ENCODE assay signal across 8 mouse cellular contexts in genomic region chr5:109866337-109867126, GRCm38 (mm10). TPM values are rescaled to one million over a fixed set of nuclear protein-coding genes. Genes with fewer than 3 reads are reported as not detected.
DNase-seq lines count a peak whose midpoint lies in the region; ATAC-seq and TF ChIP-seq lines count a peak whose summit lies in the region.

No protein-coding gene starts in this region.

- peak overlapping the region; percentile 60 for H3K27ac ChIP-seq in ES-Bruce4 (ENCODE audit: insufficient read depth, low read length)
- H3K27ac ChIP-seq in forebrain, embryonic 13.5 days, result peak overlapping the region; percentile 57
- peak overlapping the region; percentile 64 for H3K27ac ChIP-seq in liver, postnatal 0 days (ENCODE audit: low read depth)
- peak overlapping the region; percentile 66 for H3K27ac ChIP-seq in neural tube, embryonic 14.5 days (ENCODE audit: low read depth, low read length)

- H3K4me1 ChIP-seq in ES-Bruce4 (ENCODE audit: control insufficient read depth, insufficient read depth, low read length), result peaks cover 1% of the 10 kb centered on the region
- peaks cover 8% of the 10 kb centered on the region for H3K4me1 ChIP-seq in forebrain, embryonic 13.5 days
- peaks cover 12% of the 10 kb centered on the region for H3K4me1 ChIP-seq in liver, postnatal 0 days (ENCODE audit: insufficient read depth)
- no peaks in the 10 kb centered on the region; the same call in 1 of the 2 replicates for H3K4me1 ChIP-seq in neural tube, embryonic 14.5 days (ENCODE audit: control insufficient read depth, insufficient read depth, low read length)

- peak; percentile 97 for ATAC-seq in cerebellum, adult (ENCODE audit: insufficient number of reproducible peaks, low FRiP score, low TSS enrichment)
- peak; percentile 100 for ATAC-seq in forebrain, embryonic 13.5 days
- peak; percentile 100 for ATAC-seq in liver, postnatal 0 days
- peak; percentile 100 for ATAC-seq in neural tube, embryonic 14.5 days (ENCODE audit: low read depth)

- TF ChIP-seq POLR2A in ES-Bruce4 (IDR thresholded peaks at IDR 0.05; ENCODE audit: insufficient read depth, low read length), result peak; percentile 57

- intact Hi-C loops in heart, postnatal 10 days (cut with DNase I), result loop anchor here (5.0 to 10.0 kb wide), 2 partner anchors 191 to 312 kb away; partner anchors contain the start of gene Crlf2

- H3K9ac ChIP-seq in ES-Bruce4 (ENCODE audit: low read depth, poor library complexity, severe bottlenecking), result peak overlapping the region; percentile 45; the same call in 1 of the 2 replicates
- peak overlapping the region; percentile 80 for H3K9ac ChIP-seq in forebrain, embryonic 13.5 days
- peak overlapping the region; percentile 71 for H3K9ac ChIP-seq in liver, postnatal 0 days (replicated peaks)
- peak overlapping the region; percentile 62 for H3K9ac ChIP-seq in neural tube, embryonic 14.5 days (replicated peaks; ENCODE audit: low read depth, low read length)

- DNase-seq in heart, postnatal 10 days, result peak; percentile 89 to 91
- DNase-seq in large intestine, adult 2 months (ENCODE audit: low read depth, low spot score), result peak; percentile 85
- peak; percentile 89 for DNase-seq in liver, postnatal 0 days
- peak; percentile 82 for DNase-seq in testis, postnatal 10 days (ENCODE audit: low spot score)

- H3K4me3 ChIP-seq in ES-Bruce4 (ENCODE audit: low read depth, low read length), result peak overlapping the region; percentile 89
- H3K4me3 ChIP-seq in forebrain, embryonic 13.5 days, result peak overlapping the region; percentile 65
- peak overlapping the region; percentile 65 for H3K4me3 ChIP-seq in liver, postnatal 0 days (ENCODE audit: low read depth, low read length)
- peak overlapping the region; percentile 58 for H3K4me3 ChIP-seq in neural tube, embryonic 14.5 days (ENCODE audit: low read depth, low read length)

- no peak for TF ChIP-seq EP300 in ES-Bruce4 (IDR thresholded peaks at IDR 0.05; ENCODE audit: insufficient read depth, low read depth, low read length)
- TF ChIP-seq EP300 in liver, postnatal 0 days (IDR thresholded peaks at IDR 0.05; ENCODE audit: low read depth), result no peak

- no peaks in the 10 kb centered on the region for H3K36me3 ChIP-seq in ES-Bruce4 (ENCODE audit: control insufficient read depth, insufficient read depth, low read length, poor library complexity, severe bottlenecking)
- H3K36me3 ChIP-seq in forebrain, embryonic 13.5 days (ENCODE audit: poor library complexity, severe bottlenecking), result 0 out of 2 replicates have a peak, but pooled peaks cover 5% of the 10 kb centered on the region
- H3K36me3 ChIP-seq in liver, postnatal 0 days (replicated peaks; ENCODE audit: insufficient read depth, low read length), result no peaks in the 10 kb centered on the region
- no peaks in the 10 kb centered on the region for H3K36me3 ChIP-seq in neural tube, embryonic 14.5 days (ENCODE audit: control insufficient read depth, insufficient read depth, low read length)

- 2% methylated on average over 22 of the region's 22 CpGs for WGBS in forebrain, embryonic 13.5 days
- under 1% methylated on average over 22 of the region's 22 CpGs for WGBS in large intestine, adult 2 months
- WGBS in liver, postnatal 0 days (ENCODE audit: insufficient replicate concordance), result 0% methylated on average over 22 of the region's 22 CpGs
- WGBS in neural tube, embryonic 14.5 days, result 2% methylated on average over 22 of the region's 22 CpGs

- no peaks in the 10 kb centered on the region for H3K9me3 ChIP-seq in ES-Bruce4 (replicated peaks; ENCODE audit: control insufficient read depth, insufficient read depth, low read length, poor library complexity, severe bottlenecking)
- no peaks in the 10 kb centered on the region for H3K9me3 ChIP-seq in forebrain, embryonic 13.5 days (replicated peaks)
- no peaks in the 10 kb centered on the region for H3K9me3 ChIP-seq in liver, postnatal 0 days (ENCODE audit: low read length)
- H3K9me3 ChIP-seq in neural tube, embryonic 14.5 days (ENCODE audit: control insufficient read depth, low read length), result no peaks in the 10 kb centered on the region

- no peak for TF ChIP-seq CTCF in ES-Bruce4 (IDR thresholded peaks at IDR 0.05; ENCODE audit: low read depth, low read length)
- TF ChIP-seq CTCF in liver, postnatal 0 days (IDR thresholded peaks at IDR 0.05; ENCODE audit: low read depth), result no peak

- peak overlapping the region; percentile 67 for H3K4me2 ChIP-seq in forebrain, embryonic 13.5 days
- peak overlapping the region; percentile 67 for H3K4me2 ChIP-seq in liver, postnatal 0 days (ENCODE audit: low read depth, low read length)
- peak overlapping the region; percentile 52 for H3K4me2 ChIP-seq in neural tube, embryonic 14.5 days (ENCODE audit: low read depth, low read length)

- no peaks in the 10 kb centered on the region for H3K27me3 ChIP-seq in ES-Bruce4 (ENCODE audit: control insufficient read depth, insufficient read depth, low read length, poor library complexity, severe bottlenecking)
- H3K27me3 ChIP-seq in forebrain, embryonic 13.5 days, result no peaks in the 10 kb centered on the region
- H3K27me3 ChIP-seq in liver, postnatal 0 days (ENCODE audit: insufficient read depth, low read length), result no peaks in the 10 kb centered on the region
- H3K27me3 ChIP-seq in neural tube, embryonic 14.5 days (ENCODE audit: control insufficient read depth, insufficient read depth, low read length), result no peaks in the 10 kb centered on the region

RNA-seq across cellular contexts. Expression of gene Gm15446, which starts 56.7 kb away (rescaled TPM):
- 35.0 and 53.8 TPM in 2 replicates for polyA plus RNA-seq in ES-Bruce4 (2011; ENCODE audit: insufficient read depth, insufficient read length, low read depth, missing spikeins)
- polyA plus RNA-seq in forebrain, embryonic 13.5 days (2015; fragmentation: Nextera tagmentation; extraction: Ambion mirVana), result 0.66 and 0.84 TPM in 2 replicates
- 1 to 10 TPM; 3.4 to 4.9 TPM for total RNA-seq in heart, postnatal 10 days (2021)
- polyA plus RNA-seq in large intestine, adult 2 months (2012; rRNA removed), result 1.0 and 1.5 TPM in 2 replicates
- 0.12 and 0.23 TPM in 2 replicates for polyA plus RNA-seq in liver, postnatal 0 days (2015; fragmentation: Nextera tagmentation; extraction: Ambion mirVana)
- polyA plus RNA-seq in neural tube, embryonic 14.5 days (2014; fragmentation: Nextera tagmentation; extraction: Ambion mirVana), result 0.59 and 0.76 TPM in 2 replicates

Comparison
In these comparisons a context has a peak if more than half of its experiments do, and no peak if none do; other contexts are left out.
1. Peak in every context shown above with its lines: DNase-seq, ATAC-seq, H3K4me3 ChIP-seq and H3K27ac ChIP-seq.
2. RNA of gene Gm15446, which starts 56.7 kb away (polyA plus RNA-seq): 35.0 to 53.8 TPM in ES-Bruce4; 1.0 to 1.5 TPM in large intestine, adult 2 months, 0.59 to 0.76 TPM in neural tube, embryonic 14.5 days, 0.66 to 0.84 TPM in forebrain, embryonic 13.5 days and 0.12 to 0.23 TPM in liver, postnatal 0 days; every median in the first group is over 10 times any median in the second.